Mouse (Mus musculus): Measurements from ENCODE around the gene Nr4a3. TPM values are rescaled to one million over a fixed set of nuclear protein-coding genes. Genes with fewer than 3 reads are reported as not detected.

Nr4a3 gene
- polyA plus RNA-seq, 1 experiment from 2014 or later, result 0.04 TPM

DNA sequence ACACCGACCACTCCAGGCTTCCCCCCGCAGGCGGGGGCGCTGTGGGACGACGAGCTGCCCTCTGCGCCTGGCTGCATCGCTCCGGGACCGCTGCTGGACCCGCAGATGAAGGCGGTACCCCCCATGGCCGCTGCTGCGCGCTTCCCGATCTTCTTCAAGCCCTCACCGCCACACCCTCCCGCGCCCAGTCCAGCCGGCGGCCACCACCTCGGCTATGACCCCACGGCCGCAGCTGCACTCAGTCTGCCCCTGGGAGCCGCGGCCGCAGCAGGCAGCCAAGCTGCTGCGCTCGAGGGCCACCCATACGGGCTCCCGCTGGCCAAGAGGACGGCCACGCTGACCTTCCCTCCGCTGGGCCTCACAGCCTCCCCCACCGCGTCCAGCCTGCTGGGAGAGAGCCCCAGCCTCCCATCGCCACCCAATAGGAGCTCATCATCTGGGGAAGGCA, 6.7 kb downstream of the Nr4a3 start:
- H3K9me3 ChIP-seq (replicated peaks; ENCODE audit: low read length), result no peaks in the 10 kb centered on the region
- H3K4me1 ChIP-seq (replicated peaks; ENCODE audit: insufficient read depth, low read length), result peaks cover 25% of the 10 kb centered on the region; the same call in 1 of the 2 replicates
- peaks cover 79% of the 10 kb centered on the region for H3K27me3 ChIP-seq (ENCODE audit: insufficient read depth, low read length)
- DNase-seq (ENCODE audit: low spot score), result peak; percentile 17
- no peak; the same call in 1 of the 2 replicates for TF ChIP-seq CTCF (IDR thresholded peaks at IDR 0.05; ENCODE audit: low read depth)
- peak overlapping the region; percentile 64 for H3K4me2 ChIP-seq (ENCODE audit: low read length)
- H3K27ac ChIP-seq, result no peak overlapping the region
- peak; percentile 66; the same call in 1 of the 2 replicates for ATAC-seq (replicated peaks; ENCODE audit: low FRiP score, low read depth)
- 4% methylated on average over 37 of the region's 37 CpGs for WGBS
- 0 out of 2 replicates have a peak overlapping the region, but pooled peaks have one; percentile 35 for H3K9ac ChIP-seq (ENCODE audit: low read depth, low read length)
- H3K36me3 ChIP-seq (ENCODE audit: insufficient read depth, low read length), result no peaks in the 10 kb centered on the region
- H3K4me3 ChIP-seq (replicated peaks; ENCODE audit: low read depth, low read length), result peak overlapping the region; percentile 28

DNA sequence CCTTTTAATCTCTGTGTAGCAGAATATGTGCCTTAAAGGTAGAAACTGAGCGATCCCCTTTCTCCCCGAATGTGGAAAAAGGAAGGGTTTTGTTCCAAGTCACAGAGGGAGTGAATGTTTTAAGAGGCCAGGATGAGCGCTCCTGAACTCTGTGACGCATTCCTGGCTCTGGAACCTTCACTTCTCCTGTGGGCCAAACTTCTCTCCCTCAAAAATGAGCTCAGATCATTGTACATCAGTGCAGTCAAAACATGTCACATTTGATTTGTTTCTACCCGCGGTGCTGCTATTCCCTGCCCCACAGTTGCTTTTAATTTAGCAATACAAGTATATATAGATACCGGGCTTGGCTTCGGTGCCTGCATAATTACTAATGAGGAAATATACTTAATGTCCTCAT, 16.8 kb downstream of the Nr4a3 start:
- Histone ChIP-seq H3K36me3 (ENCODE audit: insufficient read depth, low read length) (no peaks in the 10 kb centered on the region), H3K4me2 (ENCODE audit: low read length) (no peak overlapping the region), H3K4me1 (replicated peaks; ENCODE audit: insufficient read depth, low read length) (no peaks in the 10 kb centered on the region), H3K4me3 (replicated peaks; ENCODE audit: low read depth, low read length) (no peak overlapping the region), H3K9me3 (replicated peaks; ENCODE audit: low read length) (no peaks in the 10 kb centered on the region), H3K27me3 (ENCODE audit: insufficient read depth, low read length) (no peaks in the 10 kb centered on the region), H3K27ac (no peak overlapping the region), H3K9ac (ENCODE audit: low read depth, low read length) (no peak overlapping the region)
- 54% methylated on average over 8 of the region's 8 CpGs for WGBS
- DNase-seq (ENCODE audit: low spot score) (no peak), ATAC-seq (replicated peaks; ENCODE audit: low FRiP score, low read depth) (no peak)
- TF ChIP-seq CTCF (IDR thresholded peaks at IDR 0.05; ENCODE audit: low read depth), result no peak

DNA sequence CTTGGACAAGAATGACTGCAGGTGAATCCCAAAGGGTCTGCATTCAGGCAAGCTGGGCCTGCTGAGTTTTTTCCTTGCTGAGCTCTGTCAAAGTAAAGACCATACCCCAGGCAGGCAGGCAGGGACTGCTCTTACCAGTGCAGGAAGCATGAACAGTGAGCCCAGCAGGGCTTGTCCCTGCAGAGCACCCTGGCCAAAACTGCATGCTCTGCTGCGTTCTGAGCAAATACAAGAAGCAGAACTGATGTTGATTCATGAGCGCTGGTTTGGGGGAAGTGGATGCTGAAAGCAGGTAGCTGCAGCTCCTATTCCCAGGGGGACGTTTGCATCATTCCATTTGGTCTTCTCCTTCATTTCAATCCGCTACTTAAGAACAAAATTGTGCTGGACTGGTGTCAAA, 19.4 kb downstream of the Nr4a3 start:
- TF ChIP-seq CTCF (IDR thresholded peaks at IDR 0.05; ENCODE audit: low read depth), result no peak
- ATAC-seq (replicated peaks; ENCODE audit: low FRiP score, low read depth), result 0 out of 2 replicates have a peak, but pooled peaks have one; percentile 36
- 38% methylated on average over 4 of the region's 4 CpGs for WGBS

DNA sequence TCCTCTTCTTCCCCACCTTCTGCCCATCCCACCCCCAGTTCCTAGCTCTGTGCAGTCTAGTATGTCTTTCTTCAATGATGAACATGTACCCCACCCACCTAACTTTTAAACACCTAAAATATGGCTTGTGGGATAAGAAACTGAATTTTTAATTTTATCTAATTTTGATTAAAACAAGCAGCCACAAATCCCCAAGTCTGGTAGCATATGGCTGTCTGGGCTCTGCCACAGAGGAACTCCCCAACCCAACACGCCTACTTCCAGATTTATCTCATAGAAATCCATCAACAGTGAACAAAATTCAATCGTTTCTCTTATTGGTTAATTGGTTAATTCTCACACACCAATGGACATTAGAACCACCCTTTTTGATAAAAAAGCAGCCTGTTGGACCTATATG, 21.7 kb downstream of the Nr4a3 start:
- no peaks in the 10 kb centered on the region for H3K27me3 ChIP-seq (ENCODE audit: insufficient read depth, low read length)
- no peak overlapping the region for H3K27ac ChIP-seq
- 82% methylated on average over 2 of the region's 2 CpGs for WGBS
- H3K4me2 ChIP-seq (ENCODE audit: low read length), result no peak overlapping the region
- TF ChIP-seq CTCF (IDR thresholded peaks at IDR 0.05; ENCODE audit: low read depth), result no peak
- no peaks in the 10 kb centered on the region for H3K9me3 ChIP-seq (replicated peaks; ENCODE audit: low read length)
- ATAC-seq (replicated peaks; ENCODE audit: low FRiP score, low read depth) (no peak), DNase-seq (ENCODE audit: low spot score) (no peak)
- H3K4me1 ChIP-seq (replicated peaks; ENCODE audit: insufficient read depth, low read length), result no peaks in the 10 kb centered on the region
- no peaks in the 10 kb centered on the region for H3K36me3 ChIP-seq (ENCODE audit: insufficient read depth, low read length)
- no peak overlapping the region for H3K9ac ChIP-seq (ENCODE audit: low read depth, low read length)
- H3K4me3 ChIP-seq (replicated peaks; ENCODE audit: low read depth, low read length), result no peak overlapping the region

More for the DNA sequence above, 19.4 kb downstream of the Nr4a3 start:
- H3K4me3 ChIP-seq (replicated peaks; ENCODE audit: low read depth, low read length), result no peak overlapping the region
- H3K4me1 ChIP-seq (replicated peaks; ENCODE audit: insufficient read depth, low read length), result no peaks in the 10 kb centered on the region
- DNase-seq (ENCODE audit: low spot score), result no peak
- H3K27me3 ChIP-seq (ENCODE audit: insufficient read depth, low read length), result no peaks in the 10 kb centered on the region
- no peak overlapping the region for H3K27ac ChIP-seq
- no peak overlapping the region for H3K4me2 ChIP-seq (ENCODE audit: low read length)
- no peak overlapping the region for H3K9ac ChIP-seq (ENCODE audit: low read depth, low read length)
- H3K9me3 ChIP-seq (replicated peaks; ENCODE audit: low read length), result no peaks in the 10 kb centered on the region
- H3K36me3 ChIP-seq (ENCODE audit: insufficient read depth, low read length), result no peaks in the 10 kb centered on the region

DNA sequence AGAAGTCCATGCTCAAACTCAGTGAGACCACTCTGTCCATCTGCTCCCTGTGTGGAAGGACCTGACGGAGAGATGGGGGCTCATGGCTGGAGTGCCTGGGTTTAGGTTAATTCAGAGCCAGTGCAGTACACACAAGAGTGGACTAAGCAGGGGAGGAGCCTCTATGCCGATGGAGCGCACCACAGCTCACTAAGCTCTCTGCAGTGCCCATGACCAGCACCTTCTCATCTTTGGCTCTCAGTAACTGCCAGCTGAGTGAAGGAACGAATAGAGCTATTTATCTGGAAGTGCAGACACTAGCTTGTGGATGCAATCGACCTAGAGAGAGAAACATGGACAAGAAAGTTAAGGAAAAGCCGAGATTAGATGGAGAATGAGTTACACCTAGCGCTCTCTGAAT, 24.2 kb downstream of the Nr4a3 start:
- Histone ChIP-seq H3K27ac (no peak overlapping the region), H3K9ac (ENCODE audit: low read depth, low read length) (no peak overlapping the region), H3K4me2 (ENCODE audit: low read length) (no peak overlapping the region), H3K36me3 (ENCODE audit: insufficient read depth, low read length) (no peaks in the 10 kb centered on the region), H3K9me3 (replicated peaks; ENCODE audit: low read length) (no peaks in the 10 kb centered on the region), H3K4me1 (replicated peaks; ENCODE audit: insufficient read depth, low read length) (no peaks in the 10 kb centered on the region), H3K4me3 (replicated peaks; ENCODE audit: low read depth, low read length) (no peak overlapping the region), H3K27me3 (ENCODE audit: insufficient read depth, low read length) (no peaks in the 10 kb centered on the region)
- no peak for TF ChIP-seq CTCF (IDR thresholded peaks at IDR 0.05; ENCODE audit: low read depth)
- 79% methylated on average over 7 of the region's 7 CpGs for WGBS
- ATAC-seq (replicated peaks; ENCODE audit: low FRiP score, low read depth), result no peak
- no peak for DNase-seq (ENCODE audit: low spot score)

DNA sequence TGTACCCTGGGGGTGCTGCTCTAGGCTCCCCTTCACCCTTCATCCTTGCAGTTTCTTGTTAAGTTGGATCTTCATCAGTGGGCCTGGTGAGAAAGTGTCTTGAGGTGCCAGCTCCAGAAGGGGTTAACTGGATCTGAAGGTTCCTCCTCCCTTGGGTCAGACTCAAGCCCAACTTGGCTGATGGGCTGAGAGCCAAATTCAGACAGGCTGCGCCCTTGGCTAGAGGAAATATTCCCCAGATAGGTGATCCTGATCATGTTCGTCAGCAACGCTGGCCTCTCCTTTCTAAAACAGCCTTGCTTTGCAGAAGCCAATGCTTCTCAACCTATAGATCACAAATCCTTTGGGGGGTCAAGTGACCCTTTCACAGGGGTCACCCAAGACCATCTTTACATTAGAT, 27.1 kb downstream of the Nr4a3 start:
- H3K4me3 ChIP-seq (replicated peaks; ENCODE audit: low read depth, low read length), result no peak overlapping the region
- H3K9ac ChIP-seq (ENCODE audit: low read depth, low read length), result no peak overlapping the region
- TF ChIP-seq CTCF (IDR thresholded peaks at IDR 0.05; ENCODE audit: low read depth), result no peak
- no peak overlapping the region for H3K4me2 ChIP-seq (ENCODE audit: low read length)
- ATAC-seq (replicated peaks; ENCODE audit: low FRiP score, low read depth) (no peak), DNase-seq (ENCODE audit: low spot score) (no peak)
- H3K27me3 ChIP-seq (ENCODE audit: insufficient read depth, low read length), result no peaks in the 10 kb centered on the region
- WGBS, result 51% methylated on average over 3 of the region's 3 CpGs
- no peaks in the 10 kb centered on the region for H3K36me3 ChIP-seq (ENCODE audit: insufficient read depth, low read length)
- no peak overlapping the region for H3K27ac ChIP-seq
- H3K4me1 ChIP-seq (replicated peaks; ENCODE audit: insufficient read depth, low read length), result no peaks in the 10 kb centered on the region
- H3K9me3 ChIP-seq (replicated peaks; ENCODE audit: low read length), result no peaks in the 10 kb centered on the region

DNA sequence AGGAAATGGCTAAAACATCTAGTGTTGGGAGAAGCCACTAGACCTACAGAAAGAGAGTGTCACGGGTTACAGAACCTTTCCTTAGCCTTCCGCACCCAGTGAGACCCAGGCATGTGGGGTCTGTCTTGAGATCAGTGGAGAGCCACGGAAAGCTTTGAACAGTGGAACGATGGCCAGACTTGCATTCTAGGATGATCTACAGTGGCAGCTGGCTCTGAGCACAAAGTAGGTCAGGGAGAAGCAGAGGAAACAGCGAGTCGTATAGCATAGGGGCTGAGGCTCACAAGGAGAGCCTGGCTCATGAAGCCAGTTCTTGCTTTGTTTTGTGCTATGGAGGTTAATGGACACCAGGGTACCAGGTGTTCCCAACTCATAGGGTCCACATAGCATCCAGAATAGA, 28.4 kb downstream of the Nr4a3 start:
- H3K4me1 ChIP-seq (replicated peaks; ENCODE audit: insufficient read depth, low read length), result no peaks in the 10 kb centered on the region
- no peak for TF ChIP-seq CTCF (IDR thresholded peaks at IDR 0.05; ENCODE audit: low read depth)
- H3K9ac ChIP-seq (ENCODE audit: low read depth, low read length), result no peak overlapping the region
- H3K9me3 ChIP-seq (replicated peaks; ENCODE audit: low read length), result no peaks in the 10 kb centered on the region
- H3K27me3 ChIP-seq (ENCODE audit: insufficient read depth, low read length), result no peaks in the 10 kb centered on the region
- H3K36me3 ChIP-seq (ENCODE audit: insufficient read depth, low read length), result no peaks in the 10 kb centered on the region
- H3K27ac ChIP-seq, result no peak overlapping the region
- no peak for DNase-seq (ENCODE audit: low spot score)
- no peak overlapping the region for H3K4me3 ChIP-seq (replicated peaks; ENCODE audit: low read depth, low read length)
- ATAC-seq (replicated peaks; ENCODE audit: low FRiP score, low read depth), result no peak
- no peak overlapping the region for H3K4me2 ChIP-seq (ENCODE audit: low read length)
- WGBS, result 74% methylated on average over 6 of the region's 6 CpGs

Data from kidney, postnatal 0 days (tissue).